Mouse (Mus musculus) small intestine, adult 2 months (tissue): Measurements from ENCODE around the gene Crip1. TPM values are rescaled to one million over a fixed set of nuclear protein-coding genes. Genes with fewer than 3 reads are reported as not detected.

Experiments
- H3K27ac ChIP-seq: fragments of 200-500 bp; 2 replicates; pipeline ENCODE4 v1.5.1; 2012; ENCODE audit warnings: low read depth, low read length, control low read depth, inconsistent platforms; ENCODE audit not compliant: insufficient read depth
- H3K27me3 ChIP-seq: fragments of 200-500 bp; 2 replicates; pipeline ENCODE4 v1.6.1; 2012; ENCODE audit warnings: mild to moderate bottlenecking, moderate library complexity, low read length, inconsistent platforms; ENCODE audit not compliant: control insufficient read depth, insufficient read depth
- H3K36me3 ChIP-seq: fragments of 200-500 bp; 2 replicates; pipeline ENCODE4 v1.6.1; 2012; ENCODE audit warnings: mild to moderate bottlenecking, low read length, control low read depth, inconsistent platforms; ENCODE audit not compliant: control insufficient read depth, insufficient read depth
- H3K4me1 ChIP-seq: fragments of 200-500 bp; 2 replicates; pipeline ENCODE4 v1.6.1; 2012; ENCODE audit warnings: low read length, inconsistent platforms, mixed read lengths; ENCODE audit not compliant: control insufficient read depth, insufficient read depth, insufficient read length
- H3K4me3 ChIP-seq: fragments of 200-500 bp; 2 replicates; pipeline ENCODE4 v1.5.1; 2012; ENCODE audit warnings: low read depth, mild to moderate bottlenecking, control low read depth, inconsistent platforms, low read length, moderate library complexity
- CTCF ChIP-seq: fragments of 200-500 bp; IDR thresholded peaks from 2 replicates; pipeline ENCODE4 v1.5.1; 2012; ENCODE audit warnings: low read depth, mild to moderate bottlenecking, control low read depth, inconsistent platforms, low read length, moderate library complexity, mixed read lengths; ENCODE audit not compliant: insufficient replicate concordance, insufficient read length; ENCODE audit errors: extremely low read depth
- POLR2A ChIP-seq: fragments of 200-500 bp; IDR thresholded peaks from 2 replicates; pipeline ENCODE4 v1.6.1; 2012; ENCODE audit warnings: low read depth, mild to moderate bottlenecking, control low read depth, inconsistent platforms, low read length, moderate library complexity
- WGBS: fragments of 180-500 bp; shearing (Covaris S2); methylation state at CpG from one replicate; pipeline ENCODE4 v1.1.7; 2018; 5-methylcytosine and 5-hydroxymethylcytosine counted together
- polyA plus RNA-seq: library from polyadenylated mRNA; depleted of rRNA; stranded (reverse); fragments of >200 nt; gene quantifications from 2 replicates; pipeline ENCODE4 v1.2.3, GENCODE M21; 2012

Crip1 gene
- polyA plus RNA-seq, 1 experiment = 16,576 TPM

- H3K4me3 ChIP-seq = no peak overlapping the region
- peaks cover 4% of the 10 kb centered on the region; the same call in 1 of the 2 replicates for H3K4me1 ChIP-seq
- H3K27ac ChIP-seq = no peak overlapping the region
- H3K36me3 ChIP-seq = peaks cover 53% of the 10 kb centered on the region
- TF ChIP-seq CTCF (no peak), POLR2A (no peak)
- H3K27me3 ChIP-seq = no peaks in the 10 kb centered on the region
- 87% methylated on average over 9 of the region's 9 CpGs for WGBS
Observed at GRCm38 (mm10) chr12:113133260-113133659, 12.9 kb upstream of the Crip1 start.

GRCm38 (mm10) chr12:113133861-113134403, 12.2 kb upstream of the Crip1 start:
- 59% methylated on average over 5 of the region's 5 CpGs for WGBS
- peaks cover 49% of the 10 kb centered on the region for H3K36me3 ChIP-seq
- H3K4me1 ChIP-seq = peaks cover 4% of the 10 kb centered on the region; the same call in 1 of the 2 replicates
- H3K4me3 ChIP-seq = no peak overlapping the region
- no peaks in the 10 kb centered on the region for H3K27me3 ChIP-seq
- no peak overlapping the region for H3K27ac ChIP-seq
- TF ChIP-seq CTCF (no peak), POLR2A (no peak)

GRCm38 (mm10) chr12:113134502-113134901, 11.6 kb upstream of the Crip1 start:
- WGBS = 94% methylated on average over 4 of the region's 4 CpGs
- TF ChIP-seq POLR2A (no peak), CTCF (no peak)
- peaks cover 4% of the 10 kb centered on the region; the same call in 1 of the 2 replicates for H3K4me1 ChIP-seq

DNA sequence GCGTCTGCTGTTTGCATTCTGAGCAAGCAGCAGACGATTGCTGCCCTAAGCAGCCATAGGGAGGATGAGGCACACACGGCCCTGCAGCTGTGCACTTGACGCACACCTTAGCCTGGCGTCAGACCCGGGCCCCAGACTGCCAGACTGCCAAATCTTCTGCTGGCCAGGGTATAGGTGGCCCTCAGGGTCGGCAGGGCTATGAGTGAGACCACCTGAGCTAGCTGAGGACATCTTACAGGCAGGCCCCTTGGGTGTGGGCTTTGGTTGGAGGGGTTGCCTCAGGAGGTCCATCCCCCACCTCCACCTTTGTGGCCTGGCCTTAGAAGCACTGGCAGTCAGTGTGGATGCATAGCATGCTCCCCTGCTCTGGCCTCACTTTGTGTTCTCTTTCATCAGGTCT, 10.7 kb upstream of the Crip1 start:
- peaks cover 10% of the 10 kb centered on the region for H3K4me1 ChIP-seq
- TF ChIP-seq CTCF (no peak), POLR2A (no peak)
- peaks cover 38% of the 10 kb centered on the region for H3K36me3 ChIP-seq
- peaks cover under 1% of the 10 kb centered on the region; the same call in 1 of the 2 replicates for H3K27me3 ChIP-seq
- 91% methylated on average over 7 of the region's 7 CpGs for WGBS
- no peak overlapping the region for H3K27ac ChIP-seq
- no peak overlapping the region for H3K4me3 ChIP-seq

More at GRCm38 (mm10) chr12:113134502-113134901, 11.6 kb upstream of the Crip1 start:
- no peaks in the 10 kb centered on the region for H3K27me3 ChIP-seq
- H3K36me3 ChIP-seq = peaks cover 45% of the 10 kb centered on the region
- H3K27ac ChIP-seq = no peak overlapping the region
- no peak overlapping the region for H3K4me3 ChIP-seq

GRCm38 (mm10) chr12:113136492-113137020, 9.6 kb upstream of the Crip1 start:
- H3K36me3 ChIP-seq = peaks cover 28% of the 10 kb centered on the region
- no peak overlapping the region for H3K4me3 ChIP-seq
- WGBS = 88% methylated on average over 17 of the region's 17 CpGs

DNA sequence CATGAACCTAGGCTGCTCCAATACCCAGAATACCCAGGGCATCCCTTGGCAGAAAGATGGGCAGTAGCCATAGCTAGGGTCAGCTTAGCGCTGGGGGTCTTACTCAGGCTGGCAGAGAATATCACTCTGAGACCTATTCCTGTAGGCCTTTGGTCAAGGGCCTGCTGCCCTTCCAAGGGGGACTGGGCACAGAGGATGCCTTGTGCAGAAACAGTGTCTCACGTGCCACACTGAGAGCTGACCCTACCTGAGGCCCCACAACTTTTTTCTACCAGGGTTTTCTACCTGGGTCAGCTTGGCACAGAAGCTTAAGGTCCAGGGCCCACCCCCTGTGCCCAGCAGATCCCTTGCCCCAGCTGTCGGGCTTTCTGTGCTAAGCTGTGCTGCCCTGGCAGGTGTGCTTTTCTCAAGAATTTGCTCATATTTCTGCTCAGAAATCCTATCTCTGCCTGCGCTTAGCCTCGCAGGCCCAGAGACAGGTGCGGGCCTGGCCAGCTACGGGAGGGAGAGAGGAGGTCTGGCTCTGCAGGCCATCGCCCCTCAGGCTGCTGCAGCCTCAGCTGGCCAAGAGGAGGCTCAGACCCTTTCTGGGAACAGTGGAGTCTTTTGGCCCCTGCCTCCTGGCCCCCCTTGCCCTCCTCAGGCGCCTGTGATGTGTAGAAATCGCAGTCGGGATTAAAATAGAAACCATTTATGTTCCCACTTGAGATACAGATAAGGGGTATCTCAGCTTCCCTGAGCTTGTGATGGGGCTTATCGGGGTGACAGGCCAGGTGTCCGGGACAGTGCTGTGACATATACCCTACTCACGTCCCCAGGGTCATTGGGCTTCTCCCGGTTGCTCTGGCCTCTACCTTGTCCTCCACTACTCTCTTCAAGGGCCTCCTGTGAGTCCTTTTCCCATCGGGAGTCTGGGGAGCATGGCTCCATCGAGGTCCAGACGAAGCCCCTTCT, 8.6 kb upstream of the Crip1 start:
- H3K4me1 ChIP-seq = peaks cover 15% of the 10 kb centered on the region
- 85% methylated on average over 18 of the region's 18 CpGs for WGBS
- H3K27ac ChIP-seq = no peak overlapping the region
- H3K27me3 ChIP-seq = peaks cover 19% of the 10 kb centered on the region
- TF ChIP-seq POLR2A (no peak), CTCF (no peak)
- H3K4me3 ChIP-seq = no peak overlapping the region
- H3K36me3 ChIP-seq = peaks cover 23% of the 10 kb centered on the region

More at GRCm38 (mm10) chr12:113136492-113137020, 9.6 kb upstream of the Crip1 start:
- H3K27ac ChIP-seq = no peak overlapping the region
- no peak for TF ChIP-seq POLR2A
- no peak for TF ChIP-seq CTCF
- peaks cover 9% of the 10 kb centered on the region; the same call in 1 of the 2 replicates for H3K27me3 ChIP-seq
- peaks cover 15% of the 10 kb centered on the region for H3K4me1 ChIP-seq
